Mouse (Mus musculus): Measurements from ENCODE around the gene Slc13a2.

- TF ChIP-seq POLR2A (IDR thresholded peaks at IDR 0.05; ENCODE audit: extremely low read depth, insufficient read depth, low read length) (no peak), CTCF (IDR thresholded peaks at IDR 0.05; ENCODE audit: extremely low read depth, insufficient read depth, low read length) (no peak)
Measured at GRCm38 (mm10) chr11:78443115-78443514, 21.1 kb upstream of the Slc13a2 start.

Measured in cortical plate, adult 2 months (tissue).